Mouse (Mus musculus) midbrain, embryonic 16.5 days (tissue): ENCODE measurements around the gene Crlf3. TPM values are rescaled to one million over a fixed set of nuclear protein-coding genes. Genes with fewer than 3 reads are reported as not detected.
"Not testable (repeated sequence)": the region's sequence is repeated elsewhere in the genome, so short reads cannot be mapped to it uniquely, and the experiment has no call there.

Source experiments
- ATAC-seq: fragments of 200-750 bp; cut with Nextera tagmentation; 2 replicates; pipeline ENCODE4 v1.8.0; 2017; ENCODE audit warnings: moderate TSS enrichment
- H3K27ac ChIP-seq: fragments of 300-500 bp; sonication (generic); 2 replicates; pipeline ENCODE4 v1.5.1; 2014; ENCODE audit warnings: mild to moderate bottlenecking, low read length, mixed read lengths
- H3K27me3 ChIP-seq: fragments of 300-500 bp; sonication (generic); 2 replicates; pipeline ENCODE4 v1.6.1; 2014; ENCODE audit warnings: low read depth, low read length, mixed read lengths; ENCODE audit not compliant: control insufficient read depth, insufficient read depth
- H3K36me3 ChIP-seq: fragments of 300-500 bp; sonication (generic); 2 replicates; pipeline ENCODE4 v1.6.1; 2014; ENCODE audit warnings: mild to moderate bottlenecking, low read length, moderate library complexity, mixed read lengths; ENCODE audit not compliant: control insufficient read depth, insufficient read depth
- H3K4me1 ChIP-seq: fragments of 300-500 bp; sonication (generic); 2 replicates; pipeline ENCODE4 v1.6.1; 2014; ENCODE audit warnings: mild to moderate bottlenecking, low read length, mixed read lengths; ENCODE audit not compliant: control insufficient read depth, insufficient read depth
- H3K4me2 ChIP-seq: fragments of 300-500 bp; sonication (generic); 2 replicates; pipeline ENCODE4 v1.6.1; 2014; ENCODE audit warnings: mild to moderate bottlenecking, low read length, mixed read lengths
- H3K4me3 ChIP-seq: fragments of 300-500 bp; sonication (generic); 2 replicates; pipeline ENCODE4 v1.5.1; 2014; ENCODE audit warnings: low read depth, mild to moderate bottlenecking, low read length, moderate library complexity, mixed read lengths
- H3K9ac ChIP-seq: fragments of 300-500 bp; sonication (generic); 2 replicates; pipeline ENCODE4 v1.6.1; 2014; ENCODE audit warnings: low read depth, low read length, mixed read lengths
- H3K9me3 ChIP-seq: fragments of 300-500 bp; sonication (generic); replicated peaks from 2 replicates; pipeline ENCODE4 v1.6.1; 2014; ENCODE audit warnings: mild to moderate bottlenecking, low read length, mixed read lengths; ENCODE audit not compliant: control insufficient read depth, poor library complexity, severe bottlenecking
- WGBS: fragments of 180-500 bp; shearing (Covaris S2); extraction: QIAGEN DNeasy Blood & Tissue Kit; methylation state at CpG from one replicate; pipeline ENCODE4 v1.1.7; 2014; 5-methylcytosine and 5-hydroxymethylcytosine counted together
- polyA plus RNA-seq: library from polyadenylated mRNA; unstranded; fragments of >200 nt; fragmentation: Nextera tagmentation; extraction: Ambion mirVana; gene quantifications from 2 replicates; pipeline ENCODE4 v1.2.1, GENCODE M21; 2015

The Crlf3 gene
- polyA plus RNA-seq, 1 experiment from 2014 or later, result 10.4 TPM

DNA sequence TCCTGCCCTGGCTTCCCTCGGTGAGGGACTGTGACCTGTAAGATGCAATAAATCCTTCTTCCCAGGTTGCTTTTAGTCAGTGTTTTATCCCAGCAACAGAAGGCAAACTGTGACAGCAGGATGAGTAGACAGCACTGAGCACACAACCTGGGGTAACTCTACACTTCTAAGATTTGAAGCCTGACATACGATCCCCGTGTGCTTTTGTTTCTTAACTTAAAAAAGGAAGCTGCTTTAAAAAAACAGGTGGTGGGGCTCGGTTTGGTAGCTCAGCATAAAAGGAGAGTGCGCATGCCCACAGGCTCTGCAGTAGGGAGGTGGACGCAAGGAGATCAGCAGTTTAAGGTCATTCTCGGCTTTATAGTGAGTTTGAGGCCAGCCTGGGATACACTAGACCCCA is 28.3 kb downstream of the Crlf3 start:
- 78% methylated on average over 7 of the region's 7 CpGs for WGBS
- ATAC-seq, result no peak
- H3K36me3 ChIP-seq, result peaks cover 3% of the 10 kb centered on the region; the same call in 1 of the 2 replicates

DNA sequence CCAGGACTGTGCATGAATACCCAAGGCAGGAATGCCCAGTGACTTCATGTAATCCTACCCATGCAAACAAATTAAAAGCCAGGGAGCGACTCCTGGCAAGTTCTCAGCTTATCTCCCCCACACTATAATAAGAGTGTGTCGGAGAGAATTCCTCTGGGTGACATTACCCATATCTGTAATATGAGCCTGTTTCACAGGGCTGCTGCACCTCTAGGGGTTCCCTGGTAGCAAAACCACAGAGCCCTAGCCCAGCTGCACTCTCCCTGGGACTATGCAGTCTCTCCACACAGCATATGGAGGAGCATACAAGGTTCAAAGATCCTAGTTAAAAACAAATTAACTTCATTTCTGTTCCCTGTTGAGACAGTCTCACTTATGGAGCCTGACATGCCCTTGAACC is 30.7 kb downstream of the Crlf3 start:
- Histone ChIP-seq H3K4me1 (no peaks in the 10 kb centered on the region), H3K9me3 (no peaks in the 10 kb centered on the region), H3K9ac (no peak overlapping the region), H3K27me3 (no peaks in the 10 kb centered on the region), H3K4me2 (no peak overlapping the region), H3K27ac (no peak overlapping the region), H3K4me3 (no peak overlapping the region), H3K36me3 (no peaks in the 10 kb centered on the region)
- no peak for ATAC-seq
- 79% methylated on average over 2 of the region's 2 CpGs for WGBS

More for the DNA sequence above, 28.3 kb downstream of the Crlf3 start:
- H3K4me2 ChIP-seq, result no peak overlapping the region
- no peaks in the 10 kb centered on the region for H3K27me3 ChIP-seq
- H3K4me1 ChIP-seq, result no peaks in the 10 kb centered on the region
- H3K4me3 ChIP-seq, result no peak overlapping the region
- no peaks in the 10 kb centered on the region for H3K9me3 ChIP-seq
- no peak overlapping the region for H3K9ac ChIP-seq
- H3K27ac ChIP-seq, result no peak overlapping the region

DNA sequence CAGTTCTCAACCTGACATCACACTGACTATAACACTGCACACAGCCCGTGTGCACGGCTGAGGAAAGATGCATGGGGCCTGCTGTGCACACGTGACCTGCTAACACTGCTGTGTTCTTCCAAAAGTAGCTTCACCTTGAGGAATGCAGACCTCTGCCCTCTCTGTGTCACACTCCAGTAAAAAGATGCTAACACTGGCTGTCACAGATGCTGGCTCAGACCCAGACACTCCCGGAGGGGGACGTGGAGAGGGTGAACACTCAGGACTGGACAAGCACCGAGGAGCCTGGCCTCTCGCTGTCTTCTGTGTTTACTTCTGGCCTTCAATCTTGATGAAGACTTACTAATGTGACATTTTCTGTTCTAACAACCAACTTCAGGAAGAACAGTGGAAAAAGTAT is 33.9 kb downstream of the Crlf3 start:
- no peak overlapping the region for H3K27ac ChIP-seq
- no peak for ATAC-seq
- no peak overlapping the region for H3K4me2 ChIP-seq
- 89% methylated on average over 7 of the region's 7 CpGs for WGBS
- no peaks in the 10 kb centered on the region for H3K36me3 ChIP-seq
- H3K4me1 ChIP-seq, result no peaks in the 10 kb centered on the region
- H3K4me3 ChIP-seq, result no peak overlapping the region
- H3K9me3 ChIP-seq, result no peaks in the 10 kb centered on the region
- H3K27me3 ChIP-seq, result no peaks in the 10 kb centered on the region
- H3K9ac ChIP-seq, result no peak overlapping the region

DNA sequence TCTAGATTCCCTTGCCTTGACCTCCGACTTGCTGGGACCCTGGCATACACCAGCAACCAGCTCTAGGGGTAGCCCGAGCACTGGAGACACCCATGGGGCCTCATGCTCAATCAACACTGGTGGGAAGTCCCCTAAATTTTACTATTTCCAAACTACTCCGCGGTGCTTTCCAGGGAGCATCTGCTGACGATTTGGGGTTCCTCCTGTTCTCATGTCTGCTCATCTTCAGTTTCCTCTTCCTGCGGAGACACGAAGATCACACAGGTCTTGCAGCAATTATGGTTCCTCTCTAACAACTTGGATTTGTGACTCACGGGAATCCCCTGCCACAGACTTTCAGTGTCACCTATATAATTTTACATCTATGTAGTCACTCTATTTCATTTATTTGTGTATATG is 37.4 kb downstream of the Crlf3 start:
- Histone ChIP-seq H3K9me3 (no peaks in the 10 kb centered on the region), H3K27ac (no peak overlapping the region), H3K9ac (no peak overlapping the region), H3K27me3 (no peaks in the 10 kb centered on the region), H3K4me3 (no peak overlapping the region), H3K4me2 (no peak overlapping the region), H3K4me1 (no peaks in the 10 kb centered on the region), H3K36me3 (no peaks in the 10 kb centered on the region)
- ATAC-seq, result no peak
- 91% methylated on average over 8 of the region's 8 CpGs for WGBS

DNA sequence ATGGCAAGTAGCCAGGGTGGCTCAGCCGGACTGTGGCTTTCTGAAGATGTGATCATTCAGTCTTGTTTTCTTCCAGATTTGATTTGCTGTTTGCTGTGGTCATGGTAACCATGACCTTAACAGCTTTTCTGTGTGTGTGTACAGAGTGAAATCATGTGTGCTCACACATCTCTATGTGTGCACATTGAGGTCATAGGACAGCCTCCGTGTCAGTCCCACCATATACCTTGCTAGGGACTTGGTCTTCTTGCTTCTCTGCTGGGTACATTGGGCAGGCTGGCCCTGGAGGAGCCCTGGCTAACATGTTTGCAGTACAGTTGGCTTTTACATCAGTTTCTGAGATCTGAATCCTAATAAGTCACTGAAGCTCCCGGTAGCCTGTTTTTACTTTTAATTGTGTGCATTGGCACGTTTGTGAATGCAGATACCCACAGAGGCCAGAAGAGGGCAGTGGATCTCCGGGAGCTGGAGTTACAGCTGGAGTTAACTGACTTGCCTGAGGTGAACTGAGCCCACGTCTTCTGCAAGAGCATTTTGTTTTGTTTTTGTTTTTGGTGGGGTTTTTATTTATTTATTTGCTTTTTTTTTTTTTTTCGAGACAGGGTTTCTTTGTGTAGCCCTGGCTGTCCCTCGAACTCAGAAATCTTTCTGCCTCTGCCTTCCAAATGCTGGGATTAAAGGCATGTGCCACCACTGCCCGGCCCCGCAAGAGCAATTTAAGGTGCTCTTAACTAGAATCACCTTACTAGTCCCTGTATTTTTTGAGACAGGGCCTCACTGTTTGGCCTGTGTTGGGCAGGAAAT is 38.0 kb downstream of the Crlf3 start:
- H3K4me1 ChIP-seq, result no peaks in the 10 kb centered on the region
- H3K27me3 ChIP-seq, result no peaks in the 10 kb centered on the region
- 55% methylated on average over 10 of the region's 10 CpGs for WGBS
- no peak overlapping the region for H3K27ac ChIP-seq
- H3K9me3 ChIP-seq, result no peaks in the 10 kb centered on the region
- no peak overlapping the region for H3K4me3 ChIP-seq
- ATAC-seq, result no peak
- H3K4me2 ChIP-seq, result no peak overlapping the region
- H3K9ac ChIP-seq, result no peak overlapping the region
- H3K36me3 ChIP-seq, result no peaks in the 10 kb centered on the region

DNA sequence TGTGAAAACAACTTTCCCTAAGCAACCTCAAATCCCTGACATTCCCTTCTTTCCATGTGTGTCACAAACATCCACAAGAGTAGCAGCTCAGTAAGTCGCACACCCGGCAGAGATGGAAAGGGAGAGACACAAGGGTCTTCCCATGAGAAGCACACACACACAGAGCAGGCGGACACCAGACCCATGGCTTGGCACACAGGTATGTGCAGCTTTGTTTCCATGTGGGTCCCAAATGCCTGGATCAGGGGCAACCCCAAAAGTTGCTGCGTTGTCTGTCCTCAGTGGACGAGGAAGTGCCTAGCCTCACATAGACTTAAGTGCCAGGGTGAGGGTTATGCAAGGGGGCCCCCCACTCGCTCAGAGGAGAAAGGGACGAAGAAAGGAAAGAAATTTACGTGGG is 43.3 kb downstream of the Crlf3 start:
- no peak for ATAC-seq
- Histone ChIP-seq H3K27me3 (no peaks in the 10 kb centered on the region), H3K4me2 (no peak overlapping the region), H3K36me3 (no peaks in the 10 kb centered on the region; the same call in 1 of the 2 replicates), H3K4me1 (no peaks in the 10 kb centered on the region), H3K27ac (no peak overlapping the region), H3K9me3 (no peaks in the 10 kb centered on the region), H3K9ac (no peak overlapping the region), H3K4me3 (no peak overlapping the region)
- 79% methylated on average over 8 of the region's 8 CpGs for WGBS

DNA sequence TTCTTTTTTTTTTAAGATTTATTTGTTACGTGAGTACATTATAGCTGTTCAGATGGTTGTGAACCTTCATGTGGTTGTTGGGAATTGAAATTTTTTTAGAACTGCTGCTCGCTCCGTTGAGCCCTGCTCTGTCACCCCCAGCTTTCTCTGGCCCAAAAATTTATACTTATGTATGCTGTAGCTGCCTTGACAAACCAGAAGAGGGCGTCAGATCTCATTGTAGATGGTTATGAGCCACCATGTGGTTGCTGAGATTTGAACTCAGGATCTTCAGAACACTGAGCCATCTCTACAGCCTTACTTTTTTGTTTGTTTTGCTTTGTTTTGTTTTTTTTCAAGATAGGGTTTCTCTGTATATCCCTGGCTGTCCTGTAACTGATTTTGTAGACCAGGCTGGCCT is 59.5 kb downstream of the Crlf3 start:
- Histone ChIP-seq H3K27ac (no peak overlapping the region), H3K4me1 (no peaks in the 10 kb centered on the region), H3K27me3 (no peaks in the 10 kb centered on the region), H3K4me2 (no peak overlapping the region), H3K36me3 (peaks cover 16% of the 10 kb centered on the region), H3K4me3 (no peak overlapping the region), H3K9me3 (no peaks in the 10 kb centered on the region), H3K9ac (no peak overlapping the region)
- ATAC-seq, result no peak
- 88% methylated on average over 4 of the region's 4 CpGs for WGBS

DNA sequence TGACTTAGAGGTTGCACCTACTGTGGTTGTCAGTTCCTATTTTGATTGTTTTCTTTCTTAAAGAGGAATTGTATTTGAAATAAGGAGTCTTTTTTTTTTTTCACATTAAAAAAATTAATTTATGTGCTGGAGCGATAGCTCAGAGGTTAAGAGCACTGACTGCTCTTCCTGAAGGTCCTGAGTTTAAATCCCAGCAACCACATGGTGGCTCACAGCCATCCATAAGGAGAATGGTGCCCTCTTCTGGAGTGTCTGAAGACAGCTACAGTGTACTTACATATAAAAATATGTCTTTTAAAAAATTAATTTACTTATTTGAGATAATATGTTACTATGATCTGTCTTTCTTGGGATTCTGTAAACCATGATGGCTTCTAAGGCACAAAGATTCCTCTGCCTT is 61.0 kb downstream of the Crlf3 start:
- H3K4me3 ChIP-seq, result no peak overlapping the region
- no peak overlapping the region for H3K9ac ChIP-seq
- H3K4me2 ChIP-seq, result no peak overlapping the region
- H3K4me1 ChIP-seq, result no peaks in the 10 kb centered on the region
- H3K27ac ChIP-seq, result no peak overlapping the region
- no peaks in the 10 kb centered on the region for H3K9me3 ChIP-seq
- H3K36me3 ChIP-seq, result peaks cover 13% of the 10 kb centered on the region
- 100% methylated on average over 1 of the region's 1 CpGs for WGBS
- no peaks in the 10 kb centered on the region for H3K27me3 ChIP-seq
- ATAC-seq, result no peak

DNA sequence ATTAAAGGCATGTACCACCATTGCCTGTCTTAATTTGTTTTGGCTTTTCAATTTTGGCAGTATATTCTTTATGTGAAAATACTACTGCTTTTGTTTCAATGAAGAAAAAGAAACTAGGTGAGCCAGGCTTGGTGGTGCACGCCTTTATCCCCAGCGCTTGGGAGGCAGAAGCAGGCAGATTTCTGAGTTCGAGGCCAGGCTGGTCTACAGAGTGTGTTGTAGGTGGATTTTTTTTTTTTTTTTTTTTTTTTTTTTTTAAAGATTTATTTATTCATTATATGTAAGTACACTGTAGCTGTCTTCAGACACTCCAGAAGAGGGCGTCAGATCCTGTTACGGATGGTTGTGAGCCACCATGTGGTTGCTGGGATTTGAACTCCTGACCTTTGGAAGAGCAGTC is 64.3 kb downstream of the Crlf3 start:
- H3K9me3 ChIP-seq, H3K27ac ChIP-seq, H3K27me3 ChIP-seq, H3K4me1 ChIP-seq, H3K4me2 ChIP-seq, H3K9ac ChIP-seq, ATAC-seq, H3K4me3 ChIP-seq: not testable (repeated sequence)
- WGBS, result 100% methylated on average over 3 of the region's 5 CpGs
- peaks cover 12% of the 10 kb centered on the region for H3K36me3 ChIP-seq
